10 mouse cellular contexts compared by ENCODE assay signal in the genomic region with DNA sequence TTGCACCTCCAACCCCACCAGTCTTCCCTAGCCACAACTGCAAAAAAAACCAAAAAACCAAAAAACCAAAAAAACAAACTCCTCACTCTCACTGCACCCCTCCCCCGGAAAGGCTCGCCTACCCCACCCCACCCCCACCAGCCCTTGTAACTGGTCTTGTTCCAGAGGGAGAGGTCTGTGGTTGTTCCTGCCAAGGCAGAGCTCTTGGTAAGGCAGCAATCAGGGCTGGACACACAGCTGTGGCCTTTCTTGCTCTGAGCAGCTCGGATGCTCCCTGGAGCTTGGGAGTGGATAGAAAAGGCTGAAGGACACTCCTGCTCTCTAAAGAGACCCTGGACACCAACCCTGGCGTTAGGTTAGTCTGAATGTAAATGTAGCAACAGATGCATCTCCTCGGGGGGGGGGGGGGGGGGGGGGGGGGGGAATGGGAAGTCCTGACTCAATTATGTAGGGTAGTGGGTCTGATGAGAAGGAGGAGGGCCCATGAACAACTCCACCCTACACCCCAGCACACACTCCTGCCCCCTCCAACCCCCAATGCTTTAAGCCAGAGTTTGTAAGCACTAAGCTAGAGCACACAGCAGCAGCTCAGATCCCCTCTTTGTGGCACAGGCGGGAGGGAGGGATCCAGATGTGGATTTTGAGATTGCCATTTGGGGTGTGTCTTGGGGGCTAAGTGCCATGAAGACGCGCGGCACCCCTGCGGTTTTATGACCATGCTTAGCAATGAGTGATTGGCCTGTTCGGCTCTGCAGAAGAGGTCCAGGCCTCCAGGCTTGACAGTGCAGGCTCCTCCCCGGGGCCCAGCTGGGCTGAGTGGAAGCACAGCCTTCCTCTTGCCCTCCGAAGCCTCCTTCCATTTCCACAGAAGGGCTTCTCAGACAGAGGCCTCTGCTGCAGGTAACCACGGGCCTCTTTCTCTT.
DNase-seq lines count a peak whose midpoint lies in the region; ATAC-seq lines count a peak whose summit lies in the region.
"Had no signal": no experiment of that assay in that cellular context is flagged by ENCODE, and none has a peak within 500 bp of the region (broad histone marks: within the 10 kb centered on the region; RNA-seq: fewer than 3 reads in every experiment).

No protein-coding gene starts in this region.

- H3K27me3 ChIP-seq in heart, embryonic 10.5 days (ENCODE audit: insufficient read depth, poor library complexity, severe bottlenecking), result no peaks in the 10 kb centered on the region
- H3K27me3 ChIP-seq in midbrain, embryonic 13.5 days, result no peaks in the 10 kb centered on the region
- H3K27me3 ChIP-seq: midbrain, embryonic 12.5 days had no signal

- H3K9ac ChIP-seq in midbrain, embryonic 13.5 days (replicated peaks), result no peak overlapping the region
- H3K9ac ChIP-seq: midbrain, embryonic 12.5 days had no signal

- H3K4me3 ChIP-seq in heart, embryonic 10.5 days, result no peak overlapping the region
- H3K4me3 ChIP-seq in midbrain, embryonic 13.5 days (replicated peaks), result no peak overlapping the region
- H3K4me3 ChIP-seq: midbrain, embryonic 12.5 days had no signal

- H3K4me1 ChIP-seq in heart, embryonic 10.5 days, result peaks cover 8% of the 10 kb centered on the region
- peaks cover 10% of the 10 kb centered on the region for H3K4me1 ChIP-seq in midbrain, embryonic 13.5 days (replicated peaks)

- 33% methylated on average over 13 of the region's 14 CpGs for WGBS in heart, embryonic 10.5 days
- 56% methylated on average over 12 of the region's 14 CpGs for WGBS in midbrain, embryonic 13.5 days

- 0 out of 2 replicates have a peak, but pooled peaks cover 2% of the 10 kb centered on the region for H3K9me3 ChIP-seq in heart, embryonic 10.5 days
- H3K9me3 ChIP-seq in midbrain, embryonic 13.5 days, result no peaks in the 10 kb centered on the region
- H3K9me3 ChIP-seq: midbrain, embryonic 12.5 days had no signal

- H3K4me2 ChIP-seq in midbrain, embryonic 13.5 days (replicated peaks), result no peak overlapping the region
- H3K4me2 ChIP-seq: midbrain, embryonic 12.5 days had no signal

- 0 out of 2 replicates have a peak, but pooled peaks have one; percentile 48 for ATAC-seq in midbrain, embryonic 13.5 days
- ATAC-seq: inflammation-experienced regulatory T-cells, adult 6 months had no signal

- H3K36me3 ChIP-seq in heart, embryonic 10.5 days, result no peaks in the 10 kb centered on the region
- H3K36me3 ChIP-seq in midbrain, embryonic 13.5 days, result no peaks in the 10 kb centered on the region
- H3K36me3 ChIP-seq: midbrain, embryonic 12.5 days had no signal

- DNase-seq in heart, adult 8-10 months (ENCODE audit: low spot score), result peak; percentile 37
- DNase-seq in heart, embryonic 10.5 days (ENCODE audit: low spot score), result no peak
- peak; percentile 71 for DNase-seq in ZHBTc4 (ENCODE audit: low read depth, low spot score)
- peak; percentile 62 for DNase-seq in gastrocnemius, postnatal 25 days
- DNase-seq in right cerebral cortex, postnatal 36 days (ENCODE audit: low spot score in 2 of 2), result no peak
- no peak for DNase-seq in cerebellum, adult 9-11 months
- no peak for DNase-seq in layer of hippocampus, adult 8-10 months (ENCODE audit: low spot score in 2 of 2)

- no peak overlapping the region for H3K27ac ChIP-seq in heart, embryonic 10.5 days
- H3K27ac ChIP-seq in midbrain, embryonic 13.5 days, result peak overlapping the region; percentile 51; the same call in 1 of the 2 replicates
- H3K27ac ChIP-seq: midbrain, embryonic 12.5 days had no signal

Comparison
In these comparisons a context has a peak if more than half of its experiments do, and no peak if none do; other contexts are left out.
1. DNase-seq: peak in heart, adult 8-10 months (single experiment), ZHBTc4 (single experiment) and gastrocnemius, postnatal 25 days (single experiment); none in heart, embryonic 10.5 days (single experiment), right cerebral cortex, postnatal 36 days (0 of 2), cerebellum, adult 9-11 months (single experiment) and layer of hippocampus, adult 8-10 months (0 of 2).